Mouse (Mus musculus): ENCODE measurements at regions not wholly inside any gene's neighbourhood (a gene's known extent, or its start where the extent isn't known, plus 50 kb on each side); places are given as distances from the start of the nearest gene placed in this dataset.

- in situ Hi-C loops (cut with MboI; ENCODE audit: low sequenced_read_pairs): no loop called here
These were observed 97.6 kb downstream of the Lyplal1 start for GRCm38 (mm10) chr1:186019511-186019910.

GRCm38 (mm10) chr1:186031951-186032350 lies 85.2 kb downstream of the Lyplal1 start:
- in situ Hi-C loops (cut with MboI; ENCODE audit: low sequenced_read_pairs): no loop called here

- in situ Hi-C loops (cut with MboI; ENCODE audit: low sequenced_read_pairs): no loop called here
These were observed 82.7 kb downstream of the Lyplal1 start for GRCm38 (mm10) chr1:186034443-186034842.
